ENCODE assay signal across 8 mouse cellular contexts in genomic region chr10:84515512-84515950, GRCm38 (mm10). TPM values are rescaled to one million over a fixed set of nuclear protein-coding genes. Genes with fewer than 3 reads are reported as not detected.
DNase-seq lines count a peak whose midpoint lies in the region; ATAC-seq lines count a peak whose summit lies in the region.

No protein-coding gene starts in this region.

- DNase-seq in ovary, postnatal 14 days (ENCODE audit: low spot score), result peak; percentile 78
- DNase-seq in ovary, adult 18-20 months (ENCODE audit: low spot score), result no peak
- DNase-seq in cerebellum, postnatal 10 days, result peak; percentile 86 to 91
- peak; percentile 78 to 89 for DNase-seq in frontal cortex, postnatal 36 days (ENCODE audit: low spot score in 2 of 2)
- peak; percentile 90 for DNase-seq in intestine, embryonic 14.5 days (ENCODE audit: low spot score)
- DNase-seq in left cerebral cortex, postnatal 10 days (ENCODE audit: extremely low spot score in 1 of 2, low spot score in 2 of 2), result peak; percentile 65 to 66
- DNase-seq in skeletal muscle tissue, adult 2 months (ENCODE audit: low read depth, low spot score), result peak; percentile 62

- H3K4me2 ChIP-seq in intestine, embryonic 14.5 days (ENCODE audit: low read length), result no peak overlapping the region

- no peaks in the 10 kb centered on the region for H3K27me3 ChIP-seq in intestine, embryonic 14.5 days (replicated peaks; ENCODE audit: control insufficient read depth, insufficient read depth, low read length)

- H3K4me3 ChIP-seq in intestine, embryonic 14.5 days (ENCODE audit: low read depth, low read length), result no peak overlapping the region

- WGBS in intestine, embryonic 14.5 days, result 27% methylated on average over 3 of the region's 3 CpGs

- ATAC-seq in intestine, embryonic 14.5 days (replicated peaks; ENCODE audit: low FRiP score, low TSS enrichment, low read depth), result peak; percentile 46; the same call in 1 of the 2 replicates
- peak; percentile 73 for ATAC-seq in megakaryocyte progenitor cell, adult 5-6 weeks (replicated peaks; ENCODE audit: poor library complexity)

- no peak overlapping the region for H3K27ac ChIP-seq in intestine, embryonic 14.5 days (ENCODE audit: low read depth)

- H3K9ac ChIP-seq in intestine, embryonic 14.5 days (ENCODE audit: low read length), result no peak overlapping the region

- H3K4me1 ChIP-seq in intestine, embryonic 14.5 days (replicated peaks; ENCODE audit: control insufficient read depth, insufficient read depth, low read length), result no peaks in the 10 kb centered on the region

- no peaks in the 10 kb centered on the region for H3K9me3 ChIP-seq in intestine, embryonic 14.5 days (ENCODE audit: control insufficient read depth, low read length)

- H3K36me3 ChIP-seq in intestine, embryonic 14.5 days (ENCODE audit: control insufficient read depth, insufficient read depth, low read length), result no peaks in the 10 kb centered on the region

- intact Hi-C loops in left cerebral cortex, postnatal 10 days (cut with DNase I), result loop anchor here (5.0 kb wide), 1 partner anchor 102 kb away; no protein-coding TSS in a partner anchor

RNA-seq across cellular contexts. Expression of gene Ckap4, which starts 18.3 kb away (rescaled TPM):
- polyA plus RNA-seq in intestine, embryonic 14.5 days (2014; fragmentation: Nextera tagmentation; extraction: Ambion mirVana), result 69.9 and 82.2 TPM in 2 replicates
- 10 to 100 TPM; 40.1 to 42.1 TPM for total RNA-seq in left cerebral cortex, postnatal 10 days (2021)
- total RNA-seq in megakaryocyte progenitor cell, adult 5-6 weeks (2015), result 72.5 and 84.2 TPM in 2 replicates
- 63.4 and 70.0 TPM in 2 replicates for total RNA-seq in megakaryocyte progenitor cell, adult 5-6 weeks (2017)
